Mouse (Mus musculus): ENCODE measurements around the gene Ets1. TPM values are rescaled to one million over a fixed set of nuclear protein-coding genes. Genes with fewer than 3 reads are reported as not detected.

Gene Ets1
- polyA plus RNA-seq, 1 experiment: 13.4 TPM

GRCm38 (mm10) chr9:32787091-32787490, 151.1 kb downstream of the Ets1 start:
- no peak overlapping the region for H3K4me3 ChIP-seq (ENCODE audit: insufficient read depth, low read depth, low read length)
- H3K4me1 ChIP-seq (ENCODE audit: control insufficient read depth, insufficient read depth, insufficient read length, low read length): peaks cover 7% of the 10 kb centered on the region
- no peak overlapping the region for H3K27ac ChIP-seq (replicated peaks; ENCODE audit: low read depth, low read length)

- H3K27ac ChIP-seq (replicated peaks; ENCODE audit: low read depth, low read length): no peak overlapping the region
- no peak overlapping the region for H3K4me3 ChIP-seq (ENCODE audit: insufficient read depth, low read depth, low read length)
- peaks cover 7% of the 10 kb centered on the region for H3K4me1 ChIP-seq (ENCODE audit: control insufficient read depth, insufficient read depth, insufficient read length, low read length)
These were observed 151.6 kb downstream of the Ets1 start for GRCm38 (mm10) chr9:32787615-32788014.

DNA sequence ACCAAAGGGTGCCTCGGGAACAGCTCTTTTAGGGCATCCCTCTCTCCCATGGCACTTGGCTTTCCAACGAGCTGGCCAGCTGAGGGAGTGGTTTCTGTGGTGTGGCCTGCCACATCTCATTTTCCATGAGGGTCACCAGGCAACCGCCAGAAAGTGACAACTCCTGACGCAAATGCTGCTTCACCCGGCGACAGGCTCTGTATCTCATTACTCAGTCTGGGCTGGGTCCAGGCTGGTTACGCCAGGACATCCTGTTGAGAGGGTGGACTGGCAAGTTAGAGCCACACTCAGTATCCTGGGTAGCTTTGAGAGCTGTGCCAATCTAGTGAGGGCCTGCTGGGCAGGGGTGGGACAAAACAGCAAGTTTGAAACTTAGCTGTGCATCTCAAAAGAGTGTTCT, 153.3 kb downstream of the Ets1 start:
- Histone ChIP-seq H3K4me3 (ENCODE audit: insufficient read depth, low read depth, low read length) (no peak overlapping the region), H3K4me1 (ENCODE audit: control insufficient read depth, insufficient read depth, insufficient read length, low read length) (peaks cover 7% of the 10 kb centered on the region), H3K27ac (replicated peaks; ENCODE audit: low read depth, low read length) (no peak overlapping the region)

GRCm38 (mm10) chr9:32791699-32792098, 155.7 kb downstream of the Ets1 start:
- Histone ChIP-seq H3K4me3 (ENCODE audit: insufficient read depth, low read depth, low read length) (no peak overlapping the region), H3K27ac (replicated peaks; ENCODE audit: low read depth, low read length) (no peak overlapping the region), H3K4me1 (ENCODE audit: control insufficient read depth, insufficient read depth, insufficient read length, low read length) (peaks cover 7% of the 10 kb centered on the region)

- no peak overlapping the region for H3K27ac ChIP-seq (replicated peaks; ENCODE audit: low read depth, low read length)
- no peak overlapping the region for H3K4me3 ChIP-seq (ENCODE audit: insufficient read depth, low read depth, low read length)
These were observed 162.2 kb downstream of the Ets1 start for GRCm38 (mm10) chr9:32798171-32798570.

GRCm38 (mm10) chr9:32806106-32806505, 170.1 kb downstream of the Ets1 start:
- H3K27ac ChIP-seq (replicated peaks; ENCODE audit: low read depth, low read length): no peak overlapping the region
- no peak overlapping the region for H3K4me3 ChIP-seq (ENCODE audit: insufficient read depth, low read depth, low read length)
- H3K4me1 ChIP-seq (ENCODE audit: control insufficient read depth, insufficient read depth, insufficient read length, low read length): no peaks in the 10 kb centered on the region

More at GRCm38 (mm10) chr9:32798171-32798570, 162.2 kb downstream of the Ets1 start:
- H3K4me1 ChIP-seq (ENCODE audit: control insufficient read depth, insufficient read depth, insufficient read length, low read length): no peaks in the 10 kb centered on the region

Other genes with a start within 250 kb of the Ets1 start
- gene Fli1, start 93.4 kb upstream of the Ets1 start, polyA plus RNA-seq (2012; ENCODE audit: insufficient read depth, insufficient read length, missing spikeins): 11.7 and 19.1 TPM in 2 replicates

Data from brown adipose tissue, adult 24 weeks (tissue).